Mouse (Mus musculus) heart, embryonic 16.5 days (tissue): Measurements from ENCODE around the gene Dgkh. TPM values are rescaled to one million over a fixed set of nuclear protein-coding genes. Genes with fewer than 3 reads are reported as not detected.

Source experiments
- ATAC-seq: fragments of 200-750 bp; cut with Nextera tagmentation; replicated peaks from 2 replicates; pipeline ENCODE4 v1.8.0; 2017; ENCODE audit warnings: moderate number of reproducible peaks; ENCODE audit not compliant: insufficient read depth, low FRiP score; ENCODE audit errors: extremely low read depth
- H3K27ac ChIP-seq: fragments of 300-500 bp; sonication (generic); 2 replicates; pipeline ENCODE4 v1.5.1; 2014; ENCODE audit warnings: mild to moderate bottlenecking, low read length, control low read depth, moderate library complexity
- H3K27me3 ChIP-seq: fragments of 300-500 bp; sonication (generic); 2 replicates; pipeline ENCODE4 v1.6.1; 2014; ENCODE audit warnings: low read length, mixed read lengths; ENCODE audit not compliant: control insufficient read depth, insufficient read depth
- H3K36me3 ChIP-seq: fragments of 300-500 bp; sonication (generic); 2 replicates; pipeline ENCODE4 v1.6.1; 2014; ENCODE audit not compliant: control insufficient read depth, insufficient read depth
- H3K4me1 ChIP-seq: fragments of 300-500 bp; sonication (generic); 2 replicates; pipeline ENCODE4 v1.6.1; 2014; ENCODE audit warnings: low read length, mixed read lengths; ENCODE audit not compliant: control insufficient read depth, insufficient read depth
- H3K4me2 ChIP-seq: fragments of 300-500 bp; sonication (generic); 2 replicates; pipeline ENCODE4 v1.6.1; 2014; ENCODE audit warnings: low read depth, mild to moderate bottlenecking, control low read depth, low read length
- H3K4me3 ChIP-seq: fragments of 300-500 bp; sonication (generic); 2 replicates; pipeline ENCODE4 v1.5.1; 2014; ENCODE audit warnings: mild to moderate bottlenecking, control low read depth, low read length
- H3K9ac ChIP-seq: fragments of 300-500 bp; sonication (generic); 2 replicates; pipeline ENCODE4 v1.6.1; 2014; ENCODE audit warnings: low read length, control low read depth
- H3K9me3 ChIP-seq: fragments of 300-500 bp; sonication (generic); replicated peaks from 2 replicates; pipeline ENCODE4 v1.6.1; 2016; ENCODE audit warnings: low read length; ENCODE audit not compliant: control insufficient read depth
- WGBS: fragments of 180-500 bp; shearing (Covaris S2); extraction: QIAGEN DNeasy Blood & Tissue Kit; methylation state at CpG from one replicate; pipeline ENCODE4 v1.1.7; 2014; 5-methylcytosine and 5-hydroxymethylcytosine counted together
- polyA plus RNA-seq: library from polyadenylated mRNA; unstranded; fragments of >200 nt; fragmentation: Nextera tagmentation; extraction: Ambion mirVana; gene quantifications from 2 replicates; pipeline ENCODE4 v1.2.1, GENCODE M21; 2015

Gene Dgkh
- polyA plus RNA-seq, 1 experiment from 2014 or later, result 1.1 TPM

GRCm38 (mm10) chr14:78677852-78678588 is 54.6 kb downstream of the Dgkh start:
- Histone ChIP-seq H3K9me3 (no peaks in the 10 kb centered on the region), H3K27me3 (no peaks in the 10 kb centered on the region), H3K4me3 (no peak overlapping the region), H3K4me2 (peak overlapping the region; percentile 29; the same call in 1 of the 2 replicates), H3K27ac (peak overlapping the region; percentile 5), H3K36me3 (no peaks in the 10 kb centered on the region), H3K4me1 (peaks cover 12% of the 10 kb centered on the region), H3K9ac (no peak overlapping the region)
- 22% methylated on average over 7 of the region's 7 CpGs for WGBS
- ATAC-seq, result no peak

- Histone ChIP-seq H3K4me2 (no peak overlapping the region), H3K36me3 (no peaks in the 10 kb centered on the region)
- 42% methylated on average over 6 of the region's 6 CpGs for WGBS
Measured at GRCm38 (mm10) chr14:78676457-78676856, 56.1 kb downstream of the Dgkh start.

GRCm38 (mm10) chr14:78674606-78675005 is 58.0 kb downstream of the Dgkh start:
- ATAC-seq, result no peak
- Histone ChIP-seq H3K4me3 (no peak overlapping the region), H3K36me3 (no peaks in the 10 kb centered on the region), H3K9me3 (no peaks in the 10 kb centered on the region), H3K4me1 (peaks cover 12% of the 10 kb centered on the region), H3K9ac (no peak overlapping the region), H3K27me3 (no peaks in the 10 kb centered on the region), H3K4me2 (no peak overlapping the region), H3K27ac (no peak overlapping the region; the same call in 1 of the 2 replicates)
- 59% methylated on average over 9 of the region's 9 CpGs for WGBS

More at GRCm38 (mm10) chr14:78676457-78676856, 56.1 kb downstream of the Dgkh start:
- Histone ChIP-seq H3K9me3 (no peaks in the 10 kb centered on the region), H3K27ac (no peak overlapping the region), H3K4me1 (peaks cover 12% of the 10 kb centered on the region), H3K4me3 (no peak overlapping the region), H3K27me3 (no peaks in the 10 kb centered on the region), H3K9ac (no peak overlapping the region)
- no peak for ATAC-seq

GRCm38 (mm10) chr14:78669986-78670385 is 62.6 kb downstream of the Dgkh start:
- no peak overlapping the region for H3K4me2 ChIP-seq
- ATAC-seq, result no peak; the same call in 1 of the 2 replicates
- no peak overlapping the region for H3K4me3 ChIP-seq
- no peaks in the 10 kb centered on the region for H3K36me3 ChIP-seq
- 71% methylated on average over 10 of the region's 10 CpGs for WGBS
- no peak overlapping the region for H3K27ac ChIP-seq
- no peaks in the 10 kb centered on the region for H3K27me3 ChIP-seq
- no peak overlapping the region for H3K9ac ChIP-seq
- no peaks in the 10 kb centered on the region for H3K9me3 ChIP-seq
- peaks cover 7% of the 10 kb centered on the region for H3K4me1 ChIP-seq

- Histone ChIP-seq H3K4me3 (no peak overlapping the region), H3K27ac (no peak overlapping the region), H3K4me1 (no peaks in the 10 kb centered on the region), H3K27me3 (no peaks in the 10 kb centered on the region), H3K9me3 (no peaks in the 10 kb centered on the region), H3K9ac (no peak overlapping the region), H3K4me2 (no peak overlapping the region), H3K36me3 (no peaks in the 10 kb centered on the region)
- ATAC-seq, result peak; percentile 60; the same call in 1 of the 2 replicates
- 21% methylated on average over 6 of the region's 6 CpGs for WGBS
Measured at GRCm38 (mm10) chr14:78668291-78668690, 64.3 kb downstream of the Dgkh start.

GRCm38 (mm10) chr14:78667763-78668162 is 64.8 kb downstream of the Dgkh start:
- no peak overlapping the region for H3K9ac ChIP-seq
- H3K27ac ChIP-seq, result no peak overlapping the region
- no peaks in the 10 kb centered on the region for H3K36me3 ChIP-seq
- ATAC-seq, result no peak
- no peak overlapping the region for H3K4me2 ChIP-seq
- no peaks in the 10 kb centered on the region for H3K9me3 ChIP-seq
- WGBS, result 56% methylated on average over 5 of the region's 5 CpGs
- H3K27me3 ChIP-seq, result no peaks in the 10 kb centered on the region
- H3K4me3 ChIP-seq, result no peak overlapping the region
- H3K4me1 ChIP-seq, result no peaks in the 10 kb centered on the region

- 64% methylated on average over 5 of the region's 5 CpGs for WGBS
- H3K27me3 ChIP-seq, result no peaks in the 10 kb centered on the region
- 0 out of 2 replicates have a peak, but pooled peaks cover 5% of the 10 kb centered on the region for H3K36me3 ChIP-seq
- no peak for ATAC-seq
- no peaks in the 10 kb centered on the region for H3K4me1 ChIP-seq
- no peak overlapping the region for H3K4me2 ChIP-seq
- H3K9me3 ChIP-seq, result no peaks in the 10 kb centered on the region
- H3K4me3 ChIP-seq, result no peak overlapping the region
- no peak overlapping the region for H3K9ac ChIP-seq
- no peak overlapping the region for H3K27ac ChIP-seq
Measured at GRCm38 (mm10) chr14:78662641-78663040, 69.9 kb downstream of the Dgkh start.

GRCm38 (mm10) chr14:78661462-78661861 is 71.1 kb downstream of the Dgkh start:
- ATAC-seq, result no peak
- H3K27ac ChIP-seq, result no peak overlapping the region
- H3K36me3 ChIP-seq, result 0 out of 2 replicates have a peak, but pooled peaks cover 5% of the 10 kb centered on the region
- H3K9ac ChIP-seq, result no peak overlapping the region
- no peak overlapping the region for H3K4me3 ChIP-seq
- no peaks in the 10 kb centered on the region for H3K27me3 ChIP-seq
- no peaks in the 10 kb centered on the region for H3K4me1 ChIP-seq
- WGBS, result 94% methylated on average over 14 of the region's 14 CpGs
- no peaks in the 10 kb centered on the region for H3K9me3 ChIP-seq
- H3K4me2 ChIP-seq, result no peak overlapping the region

- WGBS, result 95% methylated on average over 6 of the region's 6 CpGs
Measured at GRCm38 (mm10) chr14:78658697-78659096, 73.9 kb downstream of the Dgkh start.

More at GRCm38 (mm10) chr14:78658697-78659096, 73.9 kb downstream of the Dgkh start:
- Histone ChIP-seq H3K9me3 (no peaks in the 10 kb centered on the region), H3K27me3 (no peaks in the 10 kb centered on the region), H3K4me3 (no peak overlapping the region), H3K36me3 (0 out of 2 replicates have a peak, but pooled peaks cover 5% of the 10 kb centered on the region), H3K27ac (no peak overlapping the region), H3K4me2 (no peak overlapping the region), H3K4me1 (no peaks in the 10 kb centered on the region), H3K9ac (no peak overlapping the region)
- no peak for ATAC-seq
